Mouse (Mus musculus) liver, postnatal 0 days (tissue): ENCODE data around the gene Ankle1. TPM values are rescaled to one million over a fixed set of nuclear protein-coding genes. Genes with fewer than 3 reads are reported as not detected.

Experiments
- ATAC-seq: fragments of 200-750 bp; cut with Nextera tagmentation; 2 replicates; pipeline ENCODE4 v1.8.0; 2017; ENCODE audit warnings: mild to moderate bottlenecking, moderate library complexity
- DNase-seq: peaks from one replicate; pipeline ENCODE4 v3.0.0-alpha.2; 2016
- H3K27ac ChIP-seq: fragments of 300-500 bp; sonication (generic); 2 replicates; pipeline ENCODE4 v1.5.1; 2014; ENCODE audit warnings: antibody characterized with exemption, moderate library complexity, mild to moderate bottlenecking, low read depth
- H3K27me3 ChIP-seq: fragments of 300-500 bp; sonication (generic); 2 replicates; pipeline ENCODE4 v1.6.1; 2014; ENCODE audit warnings: low read length, control low read depth, mixed read lengths; ENCODE audit not compliant: insufficient read depth
- H3K36me3 ChIP-seq: fragments of 300-500 bp; sonication (generic); replicated peaks from 2 replicates; pipeline ENCODE4 v1.6.1; 2014; ENCODE audit warnings: mild to moderate bottlenecking, control low read depth, low read length, moderate library complexity, mixed read lengths; ENCODE audit not compliant: insufficient read depth
- H3K4me1 ChIP-seq: fragments of 300-500 bp; sonication (generic); 2 replicates; pipeline ENCODE4 v1.6.1; 2014; ENCODE audit warnings: antibody characterized with exemption, mild to moderate bottlenecking, control low read depth; ENCODE audit not compliant: insufficient read depth
- H3K4me2 ChIP-seq: fragments of 300-500 bp; sonication (generic); 2 replicates; pipeline ENCODE4 v1.6.1; 2014; ENCODE audit warnings: low read depth, mild to moderate bottlenecking, low read length, moderate library complexity, mixed read lengths
- H3K4me3 ChIP-seq: fragments of 300-500 bp; sonication (generic); 2 replicates; pipeline ENCODE4 v1.5.1; 2014; ENCODE audit warnings: low read depth, low read length
- H3K9ac ChIP-seq: fragments of 300-500 bp; sonication (generic); replicated peaks from 2 replicates; pipeline ENCODE4 v1.6.1; 2014; ENCODE audit warnings: mild to moderate bottlenecking, moderate library complexity
- H3K9me3 ChIP-seq: fragments of 300-500 bp; sonication (generic); 2 replicates; pipeline ENCODE4 v1.6.1; 2016; ENCODE audit warnings: mild to moderate bottlenecking, control low read depth, low read length, mixed read lengths
- CTCF ChIP-seq: sonication (generic); IDR thresholded peaks from 2 replicates; pipeline ENCODE4 v1.5.1; 2016; ENCODE audit warnings: antibody characterized with exemption, low read depth
- EP300 ChIP-seq: IDR thresholded peaks from 2 replicates; pipeline ENCODE4 v1.6.1; 2016; ENCODE audit warnings: antibody characterized with exemption, low read depth, mild to moderate bottlenecking
- WGBS: fragments of 180-500 bp; shearing (Covaris S2); extraction: QIAGEN DNeasy Blood & Tissue Kit; methylation state at CpG from one replicate; pipeline ENCODE4 v1.1.7; 2014; ENCODE audit not compliant: insufficient replicate concordance; 5-methylcytosine and 5-hydroxymethylcytosine counted together
- polyA plus RNA-seq: library from polyadenylated mRNA; unstranded; fragments of >200 nt; fragmentation: Nextera tagmentation; extraction: Ambion mirVana; gene quantifications from 2 replicates; pipeline ENCODE4 v1.2.1, GENCODE M21; 2015

The Ankle1 gene
- polyA plus RNA-seq, 1 experiment from 2014 or later = 11.4 TPM

- peaks cover 30% of the 10 kb centered on the region for H3K36me3 ChIP-seq
- H3K4me2 ChIP-seq = peak overlapping the region; percentile 65
- H3K27me3 ChIP-seq = peaks cover 9% of the 10 kb centered on the region
- ATAC-seq (peak; percentile 43), DNase-seq (peak; percentile 88)
- peak overlapping the region; percentile 15 for H3K4me3 ChIP-seq
- no peaks in the 10 kb centered on the region for H3K9me3 ChIP-seq
- WGBS = 26% methylated on average over 61 of the region's 74 CpGs
- H3K9ac ChIP-seq = 0 out of 2 replicates have a peak overlapping the region, but pooled peaks have one; percentile 21
- peaks cover 28% of the 10 kb centered on the region for H3K4me1 ChIP-seq
- H3K27ac ChIP-seq = no peak overlapping the region
- TF ChIP-seq EP300 (no peak), CTCF (0 out of 2 replicates have a peak, but pooled peaks have one; percentile 21)
Measured at GRCm38 (mm10) chr8:71375581-71376422, 30.0 kb upstream of the Ankle1 start.

DNA sequence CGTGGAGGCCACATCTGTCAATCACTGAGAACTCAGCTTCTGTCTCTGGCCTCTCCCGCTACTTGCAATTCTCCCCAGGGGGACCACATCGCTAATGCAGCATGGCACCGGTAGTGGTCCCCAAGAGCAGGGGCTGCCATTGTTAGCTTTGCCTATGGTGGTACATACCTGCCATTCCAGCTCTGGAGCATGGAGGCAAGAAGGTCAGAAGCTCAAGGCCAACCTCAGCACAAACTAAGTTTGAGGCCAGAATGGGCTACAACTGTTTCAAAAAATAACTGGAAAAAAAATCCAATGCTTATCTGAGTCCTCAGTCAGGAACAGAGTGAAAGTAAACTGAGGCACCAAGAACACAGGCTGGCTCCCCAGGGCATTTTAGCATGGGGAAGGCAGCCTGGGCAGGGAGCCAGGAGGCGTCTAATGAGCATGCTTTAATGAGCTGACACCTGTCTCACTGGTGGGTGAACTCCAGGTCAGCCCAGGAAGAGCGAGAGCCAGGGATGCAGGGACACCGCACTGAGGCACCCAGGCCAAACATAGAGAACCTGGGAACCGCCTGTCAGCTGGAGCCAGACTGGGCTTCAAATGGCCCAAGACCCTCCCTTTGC lies 29.3 kb upstream of the Ankle1 start:
- ATAC-seq (no peak), DNase-seq (no peak)
- Histone ChIP-seq H3K4me3 (no peak overlapping the region), H3K4me1 (peaks cover 28% of the 10 kb centered on the region), H3K36me3 (peaks cover 30% of the 10 kb centered on the region), H3K27me3 (peaks cover 16% of the 10 kb centered on the region), H3K4me2 (peak overlapping the region; percentile 65; the same call in 1 of the 2 replicates), H3K9me3 (no peaks in the 10 kb centered on the region), H3K27ac (no peak overlapping the region), H3K9ac (no peak overlapping the region)
- TF ChIP-seq EP300 (no peak), CTCF (no peak)
- WGBS = 65% methylated on average over 8 of the region's 8 CpGs

- peak overlapping the region; percentile 92 for H3K4me2 ChIP-seq
- DNase-seq = no peak
- 0 out of 2 replicates have a peak overlapping the region, but pooled peaks have one; percentile 22 for H3K27ac ChIP-seq
- 63% methylated on average over 4 of the region's 4 CpGs for WGBS
- no peak overlapping the region for H3K4me3 ChIP-seq
- no peak for TF ChIP-seq CTCF
- no peak for TF ChIP-seq EP300
- no peak for ATAC-seq
- peaks cover 16% of the 10 kb centered on the region for H3K27me3 ChIP-seq
- H3K9ac ChIP-seq = no peak overlapping the region
- H3K4me1 ChIP-seq = peaks cover 39% of the 10 kb centered on the region
- no peaks in the 10 kb centered on the region for H3K9me3 ChIP-seq
- H3K36me3 ChIP-seq = peaks cover 17% of the 10 kb centered on the region; the same call in 1 of the 2 replicates
Measured at GRCm38 (mm10) chr8:71379008-71379407, 26.8 kb upstream of the Ankle1 start.

DNA sequence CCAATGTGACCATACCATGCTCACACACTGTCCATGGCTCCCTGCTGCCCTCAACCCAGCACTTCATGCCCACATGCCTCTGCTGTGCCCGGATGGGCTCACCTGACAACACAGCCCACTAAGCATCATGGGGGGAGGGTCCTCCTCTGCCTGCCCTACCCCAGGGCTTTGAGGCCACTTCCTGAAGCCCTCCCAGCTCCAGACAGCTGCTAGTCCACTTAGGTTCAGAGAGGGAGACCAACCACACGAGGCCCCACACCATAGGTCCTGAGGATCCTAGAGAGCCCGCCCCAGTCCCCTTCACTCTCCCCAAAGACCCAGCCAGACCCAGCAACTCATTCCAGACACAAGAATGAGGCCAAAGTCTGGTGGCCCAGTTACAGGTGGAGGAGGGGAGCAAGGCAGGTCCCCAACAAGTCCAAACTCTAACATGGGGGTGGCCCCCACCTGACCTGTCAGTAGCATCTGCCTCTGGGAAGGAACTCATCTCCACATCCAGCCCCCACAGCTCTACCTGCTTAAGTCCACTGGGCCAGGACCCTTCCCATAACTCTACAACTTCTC lies 26.2 kb upstream of the Ankle1 start:
- DNase-seq (no peak), ATAC-seq (no peak)
- peak overlapping the region; percentile 78 for H3K9ac ChIP-seq
- peaks cover 11% of the 10 kb centered on the region; the same call in 1 of the 2 replicates for H3K36me3 ChIP-seq
- H3K27me3 ChIP-seq = peaks cover 16% of the 10 kb centered on the region
- H3K4me2 ChIP-seq = peak overlapping the region; percentile 92
- H3K4me1 ChIP-seq = peaks cover 40% of the 10 kb centered on the region
- TF ChIP-seq EP300 (no peak), CTCF (no peak)
- H3K4me3 ChIP-seq = peak overlapping the region; percentile 70
- peak overlapping the region; percentile 96 for H3K27ac ChIP-seq
- no peaks in the 10 kb centered on the region for H3K9me3 ChIP-seq
- WGBS = 52% methylated on average over 3 of the region's 3 CpGs

GRCm38 (mm10) chr8:71380178-71381171 lies 25.3 kb upstream of the Ankle1 start:
- H3K4me3 ChIP-seq = peak overlapping the region; percentile 70
- H3K9ac ChIP-seq = peak overlapping the region; percentile 78
- H3K4me2 ChIP-seq = peak overlapping the region; percentile 92
- TF ChIP-seq CTCF (no peak), EP300 (no peak)
- DNase-seq (peak; percentile 53), ATAC-seq (no peak)
- H3K27ac ChIP-seq = peak overlapping the region; percentile 96
- WGBS = 5% methylated on average over 70 of the region's 72 CpGs
- H3K4me1 ChIP-seq = peaks cover 38% of the 10 kb centered on the region
- H3K9me3 ChIP-seq = no peaks in the 10 kb centered on the region
- peaks cover 16% of the 10 kb centered on the region for H3K27me3 ChIP-seq
- peaks cover 8% of the 10 kb centered on the region; the same call in 1 of the 2 replicates for H3K36me3 ChIP-seq
